Mouse (Mus musculus): Measurements from ENCODE around the gene Mettl21a. TPM values are rescaled to one million over a fixed set of nuclear protein-coding genes. Genes with fewer than 3 reads are reported as not detected.

The Mettl21a gene
- polyA plus RNA-seq, 1 experiment from 2014 or later = 7.4 TPM

- DNase-seq = no peak
- 96% methylated on average over 2 of the region's 2 CpGs for WGBS (ENCODE audit: insufficient replicate concordance)
- H3K36me3 ChIP-seq (replicated peaks; ENCODE audit: insufficient read depth, low read length) = peaks cover 43% of the 10 kb centered on the region
Observed at GRCm38 (mm10) chr1:64576732-64577131, 40.3 kb downstream of the Mettl21a start.

GRCm38 (mm10) chr1:64576022-64576421 lies 41.0 kb downstream of the Mettl21a start:
- Histone ChIP-seq H3K4me2 (ENCODE audit: low read depth, low read length) (no peak overlapping the region), H3K27ac (ENCODE audit: low read depth) (no peak overlapping the region), H3K4me1 (ENCODE audit: insufficient read depth) (no peaks in the 10 kb centered on the region), H3K36me3 (replicated peaks; ENCODE audit: insufficient read depth, low read length) (peaks cover 42% of the 10 kb centered on the region), H3K4me3 (ENCODE audit: low read depth, low read length) (no peak overlapping the region), H3K27me3 (ENCODE audit: insufficient read depth, low read length) (no peaks in the 10 kb centered on the region), H3K9me3 (ENCODE audit: low read length) (no peaks in the 10 kb centered on the region), H3K9ac (replicated peaks) (no peak overlapping the region)
- DNase-seq (no peak), ATAC-seq (no peak)
- no peak for TF ChIP-seq EP300 (IDR thresholded peaks at IDR 0.05; ENCODE audit: low read depth)
- TF ChIP-seq CTCF (IDR thresholded peaks at IDR 0.05; ENCODE audit: low read depth) = no peak
- WGBS (ENCODE audit: insufficient replicate concordance) = 88% methylated on average over 7 of the region's 7 CpGs

More at GRCm38 (mm10) chr1:64576732-64577131, 40.3 kb downstream of the Mettl21a start:
- H3K4me3 ChIP-seq (ENCODE audit: low read depth, low read length) = no peak overlapping the region
- no peak for TF ChIP-seq EP300 (IDR thresholded peaks at IDR 0.05; ENCODE audit: low read depth)
- no peak for TF ChIP-seq CTCF (IDR thresholded peaks at IDR 0.05; ENCODE audit: low read depth)
- no peaks in the 10 kb centered on the region for H3K9me3 ChIP-seq (ENCODE audit: low read length)
- no peak overlapping the region for H3K9ac ChIP-seq (replicated peaks)
- no peaks in the 10 kb centered on the region for H3K4me1 ChIP-seq (ENCODE audit: insufficient read depth)
- ATAC-seq = no peak
- no peak overlapping the region for H3K4me2 ChIP-seq (ENCODE audit: low read depth, low read length)
- H3K27me3 ChIP-seq (ENCODE audit: insufficient read depth, low read length) = no peaks in the 10 kb centered on the region
- H3K27ac ChIP-seq (ENCODE audit: low read depth) = no peak overlapping the region

DNA sequence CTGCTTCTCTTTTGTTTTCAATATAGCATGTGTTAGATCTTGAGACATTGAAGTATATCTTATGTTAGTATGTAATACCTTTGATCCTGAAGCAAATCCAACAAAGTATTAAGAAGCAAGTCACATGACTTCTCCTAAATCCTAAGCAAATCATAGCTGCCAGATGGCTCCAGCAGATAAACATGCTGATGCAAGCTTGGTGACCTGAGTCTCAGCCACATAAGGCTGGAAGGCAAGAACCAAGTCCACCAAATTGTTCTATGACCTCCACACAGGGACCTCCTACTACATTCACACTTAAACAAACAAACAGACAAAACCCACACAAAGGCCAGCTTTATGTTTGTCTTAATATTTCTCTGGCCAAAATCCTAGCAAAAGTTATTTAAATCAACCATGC lies 48.8 kb downstream of the Mettl21a start:
- Histone ChIP-seq H3K4me2 (ENCODE audit: low read depth, low read length) (no peak overlapping the region), H3K4me3 (ENCODE audit: low read depth, low read length) (no peak overlapping the region), H3K9me3 (ENCODE audit: low read length) (no peaks in the 10 kb centered on the region), H3K36me3 (replicated peaks; ENCODE audit: insufficient read depth, low read length) (peaks cover 23% of the 10 kb centered on the region), H3K27me3 (ENCODE audit: insufficient read depth, low read length) (no peaks in the 10 kb centered on the region), H3K4me1 (ENCODE audit: insufficient read depth) (no peaks in the 10 kb centered on the region), H3K9ac (replicated peaks) (no peak overlapping the region), H3K27ac (ENCODE audit: low read depth) (no peak overlapping the region)
- TF ChIP-seq CTCF (IDR thresholded peaks at IDR 0.05; ENCODE audit: low read depth) (no peak), EP300 (IDR thresholded peaks at IDR 0.05; ENCODE audit: low read depth) (no peak)
- ATAC-seq (no peak), DNase-seq (no peak)

DNA sequence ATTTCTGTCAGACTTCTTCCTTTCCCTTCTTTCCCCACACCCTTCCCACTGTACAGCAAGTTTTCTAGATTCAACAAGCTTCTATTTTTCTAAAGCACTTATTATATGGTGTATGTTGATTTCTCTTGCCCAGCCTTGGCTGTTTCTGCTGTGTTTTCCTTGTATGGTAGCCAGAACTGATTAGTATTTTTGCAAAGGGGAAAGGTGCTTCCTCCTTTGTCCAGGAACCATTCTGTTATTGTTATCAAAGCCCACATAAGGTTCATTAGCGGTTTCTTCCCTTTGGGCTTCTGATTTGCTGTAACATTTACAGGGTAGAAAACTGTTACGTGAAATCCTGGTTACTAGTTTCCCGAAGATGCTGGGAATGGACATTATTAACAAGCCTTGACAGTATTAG lies 56.9 kb downstream of the Mettl21a start:
- ATAC-seq = no peak
- Histone ChIP-seq H3K4me2 (ENCODE audit: low read depth, low read length) (no peak overlapping the region), H3K27ac (ENCODE audit: low read depth) (no peak overlapping the region), H3K36me3 (replicated peaks; ENCODE audit: insufficient read depth, low read length) (peaks cover 15% of the 10 kb centered on the region), H3K4me1 (ENCODE audit: insufficient read depth) (no peaks in the 10 kb centered on the region), H3K9ac (replicated peaks) (no peak overlapping the region), H3K27me3 (ENCODE audit: insufficient read depth, low read length) (no peaks in the 10 kb centered on the region), H3K9me3 (ENCODE audit: low read length) (no peaks in the 10 kb centered on the region), H3K4me3 (ENCODE audit: low read depth, low read length) (no peak overlapping the region)
- TF ChIP-seq CTCF (IDR thresholded peaks at IDR 0.05; ENCODE audit: low read depth) (no peak), EP300 (IDR thresholded peaks at IDR 0.05; ENCODE audit: low read depth) (no peak)
- DNase-seq = no peak
- WGBS (ENCODE audit: insufficient replicate concordance) = 80% methylated on average over 3 of the region's 3 CpGs

Other genes starting within 250 kb of the Mettl21a start
- 5.2 and 5.9 TPM in 2 replicates for gene Creb1, start 84.6 kb downstream of the Mettl21a start, polyA plus RNA-seq (2015; fragmentation: Nextera tagmentation; extraction: Ambion mirVana)
- gene Ccnyl1, start 73.2 kb upstream of the Mettl21a start, polyA plus RNA-seq (2015; fragmentation: Nextera tagmentation; extraction: Ambion mirVana) = 0.89 and 1.3 TPM in 2 replicates
- gene Fzd5, start 120.5 kb upstream of the Mettl21a start, polyA plus RNA-seq (2015; fragmentation: Nextera tagmentation; extraction: Ambion mirVana) = 0.94 and 0.99 TPM in 2 replicates